Mouse (Mus musculus): ENCODE results near the gene Catsperz. TPM values are rescaled to one million over a fixed set of nuclear protein-coding genes. Genes with fewer than 3 reads are reported as not detected.
A peak's percentile ranks its signal among the peaks of the same experiment; 100 is the strongest.

Gene Catsperz
- polyA plus RNA-seq, 1 experiment: 0.16 TPM

- peaks cover 48% of the 10 kb centered on the region for H3K79me2 ChIP-seq (ENCODE audit: control insufficient read depth, insufficient read depth)
- peak within 1 kb of the TSS; percentile 76 for H3K4me3 ChIP-seq (ENCODE audit: insufficient read depth, poor library complexity, severe bottlenecking)
- peak within 1 kb of the TSS; percentile 94 for H3ac ChIP-seq (ENCODE audit: control insufficient read depth, insufficient read length, low read depth)
- peaks cover 40% of the 10 kb centered on the region for H3K36me3 ChIP-seq (ENCODE audit: control insufficient read depth, insufficient read depth)
- TF ChIP-seq MYOG (IDR thresholded peaks at IDR 0.05; ENCODE audit: control insufficient read depth, extremely low read depth, insufficient read length) (no peak), CTCF (IDR thresholded peaks at IDR 0.05; ENCODE audit: control insufficient read depth, insufficient read depth, insufficient read length) (no peak), MYOD1 (IDR thresholded peaks at IDR 0.05; ENCODE audit: control insufficient read depth, insufficient read length, low read depth) (no peak), USF1 (IDR thresholded peaks at IDR 0.05; ENCODE audit: low read depth) (peak; percentile 12), MAX (IDR thresholded peaks at IDR 0.05) (peak; percentile 62)
- H3K27me3 ChIP-seq (ENCODE audit: control insufficient read depth, insufficient read depth, insufficient read length): no peaks in the 10 kb centered on the region
- H3K79me3 ChIP-seq (ENCODE audit: low read depth): peaks cover 23% of the 10 kb centered on the region
Observed at GRCm38 (mm10) chr19:6909507-6910289, 15.5 kb downstream of the Catsperz start, which contains the start of the genes Trmt112 and Prdx5. TSS of gene Trmt112 (plus strand) at chr19:6909698. TSS of gene Prdx5 (minus strand) at chr19:6910106.

- Histone ChIP-seq H3ac (ENCODE audit: control insufficient read depth, insufficient read length, low read depth) (peak overlapping the region; percentile 94), H3K27me3 (ENCODE audit: control insufficient read depth, insufficient read depth, insufficient read length) (no peaks in the 10 kb centered on the region), H3K79me3 (ENCODE audit: low read depth) (peaks cover 23% of the 10 kb centered on the region), H3K79me2 (ENCODE audit: control insufficient read depth, insufficient read depth) (peaks cover 48% of the 10 kb centered on the region), H3K4me3 (ENCODE audit: insufficient read depth, poor library complexity, severe bottlenecking) (peak overlapping the region; percentile 76), H3K36me3 (ENCODE audit: control insufficient read depth, insufficient read depth) (peaks cover 40% of the 10 kb centered on the region)
- TF ChIP-seq USF1 (IDR thresholded peaks at IDR 0.05; ENCODE audit: low read depth) (no peak), CEBPB (IDR thresholded peaks at IDR 0.05; ENCODE audit: low read depth) (no peak), FOSL1 (IDR thresholded peaks at IDR 0.05; ENCODE audit: insufficient read depth, low read length, poor library complexity, severe bottlenecking) (no peak)
Observed at GRCm38 (mm10) chr19:6909021-6909420, 16.2 kb downstream of the Catsperz start.

- Histone ChIP-seq H3K4me3 (ENCODE audit: insufficient read depth, poor library complexity, severe bottlenecking) (peak overlapping the region; percentile 76), H3ac (ENCODE audit: control insufficient read depth, insufficient read length, low read depth) (no peak overlapping the region), H3K27me3 (ENCODE audit: control insufficient read depth, insufficient read depth, insufficient read length) (no peaks in the 10 kb centered on the region), H3K79me3 (ENCODE audit: low read depth) (peaks cover 23% of the 10 kb centered on the region), H3K36me3 (ENCODE audit: control insufficient read depth, insufficient read depth) (peaks cover 32% of the 10 kb centered on the region), H3K79me2 (ENCODE audit: control insufficient read depth, insufficient read depth) (peaks cover 48% of the 10 kb centered on the region)
- TF ChIP-seq CEBPB (IDR thresholded peaks at IDR 0.05; ENCODE audit: low read depth): no peak
- no peak for TF ChIP-seq MYOG (IDR thresholded peaks at IDR 0.05; ENCODE audit: control insufficient read depth, extremely low read depth, insufficient read length)
- no peak for TF ChIP-seq FOSL1 (IDR thresholded peaks at IDR 0.05; ENCODE audit: insufficient read depth, low read length, poor library complexity, severe bottlenecking)
- TF ChIP-seq MAX (IDR thresholded peaks at IDR 0.05): no peak
- TF ChIP-seq USF1 (IDR thresholded peaks at IDR 0.05; ENCODE audit: low read depth): no peak
Observed at GRCm38 (mm10) chr19:6907811-6908540, 17.2 kb downstream of the Catsperz start.

GRCm38 (mm10) chr19:6907094-6907493, 18.1 kb downstream of the Catsperz start:
- H3K36me3 ChIP-seq (ENCODE audit: control insufficient read depth, insufficient read depth): peaks cover 24% of the 10 kb centered on the region
- no peak for TF ChIP-seq MYOG (IDR thresholded peaks at IDR 0.05; ENCODE audit: control insufficient read depth, extremely low read depth, insufficient read length)
- no peak for TF ChIP-seq MYOD1 (IDR thresholded peaks at IDR 0.05; ENCODE audit: control insufficient read depth, insufficient read length, low read depth)
- peaks cover 23% of the 10 kb centered on the region for H3K79me3 ChIP-seq (ENCODE audit: low read depth)
- H3ac ChIP-seq (ENCODE audit: control insufficient read depth, insufficient read length, low read depth): no peak overlapping the region
- H3K4me3 ChIP-seq (ENCODE audit: insufficient read depth, poor library complexity, severe bottlenecking): no peak overlapping the region
- no peaks in the 10 kb centered on the region for H3K27me3 ChIP-seq (ENCODE audit: control insufficient read depth, insufficient read depth, insufficient read length)
- H3K79me2 ChIP-seq (ENCODE audit: control insufficient read depth, insufficient read depth): peaks cover 45% of the 10 kb centered on the region

GRCm38 (mm10) chr19:6906199-6906598, 19.0 kb downstream of the Catsperz start:
- H3K79me3 ChIP-seq (ENCODE audit: low read depth): peaks cover 21% of the 10 kb centered on the region
- H3K4me3 ChIP-seq (ENCODE audit: insufficient read depth, poor library complexity, severe bottlenecking): no peak overlapping the region
- no peak overlapping the region for H3ac ChIP-seq (ENCODE audit: control insufficient read depth, insufficient read length, low read depth)
- H3K36me3 ChIP-seq (ENCODE audit: control insufficient read depth, insufficient read depth): peaks cover 15% of the 10 kb centered on the region
- TF ChIP-seq USF1 (IDR thresholded peaks at IDR 0.05; ENCODE audit: low read depth) (no peak), MAX (IDR thresholded peaks at IDR 0.05) (no peak), CTCF (IDR thresholded peaks at IDR 0.05; ENCODE audit: control insufficient read depth, insufficient read depth, insufficient read length) (no peak), MYOD1 (IDR thresholded peaks at IDR 0.05; ENCODE audit: control insufficient read depth, insufficient read length, low read depth) (no peak), FOSL1 (IDR thresholded peaks at IDR 0.05; ENCODE audit: insufficient read depth, low read length, poor library complexity, severe bottlenecking) (no peak), CEBPB (IDR thresholded peaks at IDR 0.05; ENCODE audit: low read depth) (no peak), MYOG (IDR thresholded peaks at IDR 0.05; ENCODE audit: control insufficient read depth, extremely low read depth, insufficient read length) (no peak)
- peaks cover 36% of the 10 kb centered on the region for H3K79me2 ChIP-seq (ENCODE audit: control insufficient read depth, insufficient read depth)
- no peaks in the 10 kb centered on the region for H3K27me3 ChIP-seq (ENCODE audit: control insufficient read depth, insufficient read depth, insufficient read length)

Measured in C2C12 (cell line).